Mouse (Mus musculus): ENCODE measurements around the gene Cd200r2. TPM values are rescaled to one million over a fixed set of nuclear protein-coding genes. Genes with fewer than 3 reads are reported as not detected.
A peak's percentile ranks its signal among the peaks of the same experiment; 100 is the strongest.

Cd200r2 gene
- polyA plus RNA-seq, 1 experiment from 2014 or later, result not detected

- Histone ChIP-seq H3K4me1 (replicated peaks; ENCODE audit: control insufficient read depth, insufficient read depth, low read length) (no peaks in the 10 kb centered on the region), H3K4me3 (ENCODE audit: low read depth, low read length) (no peak overlapping the region), H3K27me3 (replicated peaks; ENCODE audit: control insufficient read depth, insufficient read depth, low read length) (no peaks in the 10 kb centered on the region), H3K9ac (ENCODE audit: low read depth, low read length) (no peak overlapping the region), H3K27ac (ENCODE audit: low read depth, low read length) (no peak overlapping the region), H3K36me3 (ENCODE audit: control insufficient read depth, insufficient read depth, low read length) (no peaks in the 10 kb centered on the region), H3K4me2 (no peak overlapping the region), H3K9me3 (ENCODE audit: control insufficient read depth, low read length) (no peaks in the 10 kb centered on the region)
- 83% methylated on average over 1 of the region's 1 CpGs for WGBS
- ATAC-seq (replicated peaks; ENCODE audit: low FRiP score), result no peak
- DNase-seq (ENCODE audit: low spot score), result no peak
Observed at GRCm38 (mm10) chr16:44932016-44932415, 65.1 kb downstream of the Cd200r2 start.

- WGBS, result 28% methylated on average over 3 of the region's 3 CpGs
- no peak for ATAC-seq (replicated peaks; ENCODE audit: low FRiP score)
- DNase-seq (ENCODE audit: low spot score), result no peak
- no peak within 1 kb of the TSS for H3K9ac ChIP-seq (ENCODE audit: low read depth, low read length)
- no peak within 1 kb of the TSS for H3K27ac ChIP-seq (ENCODE audit: low read depth, low read length)
- no peaks in the 10 kb centered on the region for H3K9me3 ChIP-seq (ENCODE audit: control insufficient read depth, low read length)
- H3K4me2 ChIP-seq, result no peak within 1 kb of the TSS
- H3K36me3 ChIP-seq (ENCODE audit: control insufficient read depth, insufficient read depth, low read length), result no peaks in the 10 kb centered on the region
- no peaks in the 10 kb centered on the region for H3K4me1 ChIP-seq (replicated peaks; ENCODE audit: control insufficient read depth, insufficient read depth, low read length)
- H3K4me3 ChIP-seq (ENCODE audit: low read depth, low read length), result no peak within 1 kb of the TSS
- H3K27me3 ChIP-seq (replicated peaks; ENCODE audit: control insufficient read depth, insufficient read depth, low read length), result no peaks in the 10 kb centered on the region
Observed at GRCm38 (mm10) chr16:44943468-44943867, 76.6 kb downstream of the Cd200r2 start, which contains the start of gene Cd200r3. Gene Cd200r3 (plus strand): TSS chr16:44943678.

DNA sequence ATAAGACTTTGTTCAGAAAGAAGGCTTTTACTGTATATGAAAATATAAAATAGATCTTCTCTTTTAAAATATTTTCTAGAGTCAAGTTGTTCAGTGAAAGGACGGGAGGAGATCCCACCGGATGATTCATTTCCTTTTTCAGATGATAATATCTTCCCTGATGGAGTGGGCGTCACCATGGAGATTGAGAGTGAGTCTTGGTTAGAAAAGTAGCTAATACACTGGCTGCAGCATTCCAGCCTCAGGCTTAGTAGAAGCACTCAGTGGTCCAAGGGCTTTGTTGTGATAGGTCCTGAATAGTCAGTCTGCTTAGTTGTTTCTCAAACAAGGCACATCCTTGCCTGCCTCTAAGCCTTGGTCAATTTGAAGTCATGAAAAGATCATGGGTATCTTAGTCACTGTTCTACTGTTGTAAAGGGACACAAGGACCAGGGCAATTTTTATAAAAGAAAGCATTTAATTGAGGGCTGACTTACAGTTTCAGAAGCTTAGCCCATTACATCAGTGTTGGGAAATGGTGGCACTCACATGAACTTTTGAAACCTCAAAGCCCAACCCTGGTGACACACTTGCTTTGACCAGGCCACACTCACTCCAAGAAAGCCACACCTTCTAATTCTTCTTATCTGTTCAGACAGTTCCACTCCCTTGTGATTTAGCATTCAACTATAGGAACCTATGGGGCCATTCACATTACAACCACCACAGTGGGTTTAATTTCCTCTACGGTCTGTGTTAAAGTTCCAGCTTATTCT, 84.6 kb downstream of the Cd200r2 start:
- no peaks in the 10 kb centered on the region for H3K4me1 ChIP-seq (replicated peaks; ENCODE audit: control insufficient read depth, insufficient read depth, low read length)
- no peak overlapping the region for H3K4me3 ChIP-seq (ENCODE audit: low read depth, low read length)
- no peaks in the 10 kb centered on the region for H3K27me3 ChIP-seq (replicated peaks; ENCODE audit: control insufficient read depth, insufficient read depth, low read length)
- H3K27ac ChIP-seq (ENCODE audit: low read depth, low read length), result no peak overlapping the region
- no peak for ATAC-seq (replicated peaks; ENCODE audit: low FRiP score)
- no peak for DNase-seq (ENCODE audit: low spot score)
- no peak overlapping the region for H3K4me2 ChIP-seq
- no peaks in the 10 kb centered on the region for H3K9me3 ChIP-seq (ENCODE audit: control insufficient read depth, low read length)
- H3K9ac ChIP-seq (ENCODE audit: low read depth, low read length), result no peak overlapping the region
- WGBS, result 51% methylated on average over 4 of the region's 4 CpGs
- H3K36me3 ChIP-seq (ENCODE audit: control insufficient read depth, insufficient read depth, low read length), result no peaks in the 10 kb centered on the region

GRCm38 (mm10) chr16:44962296-44962695, 95.4 kb downstream of the Cd200r2 start:
- no peaks in the 10 kb centered on the region for H3K9me3 ChIP-seq (ENCODE audit: control insufficient read depth, low read length)
- WGBS, result 59% methylated on average over 2 of the region's 2 CpGs
- no peaks in the 10 kb centered on the region for H3K27me3 ChIP-seq (replicated peaks; ENCODE audit: control insufficient read depth, insufficient read depth, low read length)
- ATAC-seq (replicated peaks; ENCODE audit: low FRiP score) (no peak), DNase-seq (ENCODE audit: low spot score) (no peak)
- no peak overlapping the region for H3K27ac ChIP-seq (ENCODE audit: low read depth, low read length)
- H3K9ac ChIP-seq (ENCODE audit: low read depth, low read length), result no peak overlapping the region
- H3K4me1 ChIP-seq (replicated peaks; ENCODE audit: control insufficient read depth, insufficient read depth, low read length), result no peaks in the 10 kb centered on the region; the same call in 1 of the 2 replicates
- H3K4me3 ChIP-seq (ENCODE audit: low read depth, low read length), result no peak overlapping the region
- H3K4me2 ChIP-seq, result no peak overlapping the region
- no peaks in the 10 kb centered on the region for H3K36me3 ChIP-seq (ENCODE audit: control insufficient read depth, insufficient read depth, low read length)

DNA sequence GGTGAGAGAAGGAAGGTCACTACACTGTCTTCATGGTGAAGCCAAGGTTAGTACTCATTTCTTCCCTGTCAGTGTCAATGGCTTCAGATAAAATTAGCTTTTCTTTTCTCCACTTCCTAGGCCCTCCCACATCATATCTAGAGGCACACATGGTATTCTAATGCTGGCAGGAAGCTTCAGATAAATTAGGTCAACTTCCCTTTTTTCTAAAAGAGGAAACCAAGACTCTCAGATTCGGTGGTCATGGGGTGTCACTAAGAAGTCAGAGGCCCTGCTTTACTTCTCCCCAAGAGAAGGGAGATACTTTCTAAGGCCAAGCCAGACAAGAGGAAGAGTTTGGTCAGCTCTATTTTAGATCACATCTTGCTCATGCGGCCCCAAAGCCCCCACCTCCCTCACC, 95.9 kb downstream of the Cd200r2 start:
- 24% methylated on average over 2 of the region's 2 CpGs for WGBS
- Histone ChIP-seq H3K4me3 (ENCODE audit: low read depth, low read length) (no peak overlapping the region), H3K4me1 (replicated peaks; ENCODE audit: control insufficient read depth, insufficient read depth, low read length) (no peaks in the 10 kb centered on the region; the same call in 1 of the 2 replicates), H3K9ac (ENCODE audit: low read depth, low read length) (no peak overlapping the region), H3K9me3 (ENCODE audit: control insufficient read depth, low read length) (no peaks in the 10 kb centered on the region), H3K36me3 (ENCODE audit: control insufficient read depth, insufficient read depth, low read length) (no peaks in the 10 kb centered on the region), H3K27ac (ENCODE audit: low read depth, low read length) (no peak overlapping the region), H3K27me3 (replicated peaks; ENCODE audit: control insufficient read depth, insufficient read depth, low read length) (no peaks in the 10 kb centered on the region), H3K4me2 (no peak overlapping the region)
- DNase-seq (ENCODE audit: low spot score) (no peak), ATAC-seq (replicated peaks; ENCODE audit: low FRiP score) (peak; percentile 82)

DNA sequence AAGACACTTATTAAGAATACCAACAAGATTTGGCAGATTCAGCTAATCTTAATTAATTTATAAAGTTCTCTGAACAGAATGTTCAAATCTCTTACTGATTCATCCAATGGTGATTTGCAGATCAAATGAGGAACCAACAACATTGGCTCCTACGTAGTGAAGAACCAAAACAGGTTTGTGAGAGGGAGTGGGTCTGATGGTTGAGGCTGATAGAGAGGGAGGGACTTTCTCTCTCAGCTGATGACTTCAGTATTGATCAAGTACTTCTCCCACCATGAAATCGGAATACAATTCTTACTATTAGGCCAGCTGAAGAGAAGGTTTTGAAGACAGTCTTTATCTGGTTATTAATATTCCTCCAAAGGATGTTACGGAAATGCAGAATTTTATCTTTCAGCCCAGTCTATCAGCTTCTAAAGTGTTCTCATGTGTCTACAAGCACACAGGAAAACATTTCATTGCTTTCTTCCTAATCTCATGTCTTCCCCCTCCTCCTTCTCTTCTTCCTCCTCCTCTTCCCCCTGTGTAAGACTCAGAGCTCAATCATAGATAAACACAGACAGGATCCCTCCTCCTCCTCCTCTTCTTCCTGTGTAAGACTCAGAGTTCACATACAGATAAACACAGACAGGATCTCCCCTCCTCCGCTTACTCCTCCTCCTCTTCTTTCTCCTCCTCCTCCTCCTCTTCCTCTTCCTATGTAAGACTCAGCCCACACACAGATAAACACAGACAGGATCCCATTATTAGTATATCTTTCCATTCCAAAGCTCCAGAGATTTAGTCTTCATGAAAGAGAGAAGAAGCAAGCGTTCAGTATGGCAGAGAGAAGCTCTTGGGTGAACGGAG, 97.9 kb downstream of the Cd200r2 start:
- no peak overlapping the region for H3K4me2 ChIP-seq
- no peaks in the 10 kb centered on the region for H3K9me3 ChIP-seq (ENCODE audit: control insufficient read depth, low read length)
- no peaks in the 10 kb centered on the region for H3K27me3 ChIP-seq (replicated peaks; ENCODE audit: control insufficient read depth, insufficient read depth, low read length)
- ATAC-seq (replicated peaks; ENCODE audit: low FRiP score), result no peak
- H3K27ac ChIP-seq (ENCODE audit: low read depth, low read length), result no peak overlapping the region
- H3K4me1 ChIP-seq (replicated peaks; ENCODE audit: control insufficient read depth, insufficient read depth, low read length), result no peaks in the 10 kb centered on the region; the same call in 1 of the 2 replicates
- H3K36me3 ChIP-seq (ENCODE audit: control insufficient read depth, insufficient read depth, low read length), result no peaks in the 10 kb centered on the region
- no peak overlapping the region for H3K4me3 ChIP-seq (ENCODE audit: low read depth, low read length)
- 51% methylated on average over 6 of the region's 6 CpGs for WGBS
- no peak for DNase-seq (ENCODE audit: low spot score)
- no peak overlapping the region for H3K9ac ChIP-seq (ENCODE audit: low read depth, low read length)

DNA sequence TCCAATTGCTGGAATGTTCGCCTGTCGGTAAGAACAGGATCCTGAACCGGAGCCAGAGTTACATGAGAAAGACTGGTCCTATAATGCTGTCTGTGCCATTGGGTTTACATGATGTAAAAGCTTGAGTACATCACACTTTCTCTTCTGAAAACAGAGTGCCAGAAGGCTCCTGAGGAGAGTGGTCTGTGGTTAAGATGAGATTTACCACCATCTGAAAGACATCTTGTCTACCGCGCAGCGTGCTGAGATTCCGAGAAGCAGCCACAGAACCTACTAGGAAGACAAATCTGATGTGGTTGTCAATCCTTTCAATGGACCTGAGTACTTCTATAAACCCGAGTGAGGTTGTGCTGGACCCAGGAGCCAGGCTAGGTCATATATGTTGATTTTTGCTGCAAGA, 98.5 kb downstream of the Cd200r2 start:
- no peaks in the 10 kb centered on the region for H3K27me3 ChIP-seq (replicated peaks; ENCODE audit: control insufficient read depth, insufficient read depth, low read length)
- no peak overlapping the region for H3K27ac ChIP-seq (ENCODE audit: low read depth, low read length)
- H3K4me3 ChIP-seq (ENCODE audit: low read depth, low read length), result no peak overlapping the region
- H3K36me3 ChIP-seq (ENCODE audit: control insufficient read depth, insufficient read depth, low read length), result no peaks in the 10 kb centered on the region
- ATAC-seq (replicated peaks; ENCODE audit: low FRiP score) (no peak), DNase-seq (ENCODE audit: low spot score) (no peak)
- no peak overlapping the region for H3K9ac ChIP-seq (ENCODE audit: low read depth, low read length)
- H3K4me2 ChIP-seq, result no peak overlapping the region
- H3K9me3 ChIP-seq (ENCODE audit: control insufficient read depth, low read length), result no peaks in the 10 kb centered on the region
- H3K4me1 ChIP-seq (replicated peaks; ENCODE audit: control insufficient read depth, insufficient read depth, low read length), result no peaks in the 10 kb centered on the region; the same call in 1 of the 2 replicates
- 62% methylated on average over 8 of the region's 8 CpGs for WGBS

All from liver, embryonic 11.5 days (tissue).